Mouse (Mus musculus): Measurements from ENCODE around the gene Fam110a. TPM values are rescaled to one million over a fixed set of nuclear protein-coding genes. Genes with fewer than 3 reads are reported as not detected.

The Fam110a gene
- total and polyA plus RNA-seq, 3 experiments, result 4.3 to 6.6 (median 4.7) TPM

DNA sequence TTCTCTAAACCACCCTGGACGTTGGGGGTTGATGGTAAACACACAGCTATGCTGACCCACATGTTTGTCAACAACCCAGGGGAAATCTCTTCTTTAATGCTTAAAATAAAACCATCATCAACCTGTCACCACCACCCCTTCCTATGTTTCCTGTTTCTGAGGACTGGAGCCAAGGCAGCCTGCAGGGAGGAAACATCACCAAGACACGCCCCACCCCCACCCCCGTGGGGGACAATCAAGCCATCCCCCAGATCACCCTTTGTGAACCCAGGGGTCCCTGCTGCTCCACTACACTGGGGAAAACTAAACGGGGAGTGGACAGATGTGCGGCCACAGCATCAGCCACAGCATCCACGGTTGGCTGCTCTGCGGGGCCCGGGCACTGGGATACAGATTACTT, 11.6 kb downstream of the Fam110a start:
- H3K9ac ChIP-seq (ENCODE audit: low read depth, low read length), result no peak overlapping the region
- WGBS, result 63% methylated on average over 8 of the region's 8 CpGs
- intact Hi-C loops (cut with DNase I), result no loop called here
- TF ChIP-seq POLR2A (IDR thresholded peaks at IDR 0.05; ENCODE audit: insufficient read depth, low read depth, low read length), result no peak
- TF ChIP-seq CTCF (IDR thresholded peaks at IDR 0.05), result no peak
- no peak for TF ChIP-seq EP300 (IDR thresholded peaks at IDR 0.05; ENCODE audit: insufficient read depth, low read depth, low read length)
- H3K79me2 ChIP-seq (replicated peaks; ENCODE audit: control insufficient read depth, insufficient read depth, low read length), result no peaks in the 10 kb centered on the region
- peaks cover 19% of the 10 kb centered on the region for H3K4me1 ChIP-seq (ENCODE audit: control insufficient read depth, insufficient read depth, low read length)
- no peaks in the 10 kb centered on the region; the same call in 1 of the 2 replicates for H3K36me3 ChIP-seq (ENCODE audit: control insufficient read depth, insufficient read depth, low read length)
- no peak overlapping the region for H3K4me3 ChIP-seq
- no peaks in the 10 kb centered on the region for H3K27me3 ChIP-seq (ENCODE audit: control insufficient read depth, insufficient read depth, low read length)
- H3K27ac ChIP-seq, result peak overlapping the region; percentile 33
- DNase-seq, result peak in 1 of 2 experiments; percentile 33

GRCm38 (mm10) chr2:151967792-151968191, 12.2 kb downstream of the Fam110a start:
- DNase-seq, result no peak
- Histone ChIP-seq H3K79me2 (replicated peaks; ENCODE audit: control insufficient read depth, insufficient read depth, low read length) (no peaks in the 10 kb centered on the region), H3K9ac (ENCODE audit: low read depth, low read length) (no peak overlapping the region), H3K4me1 (ENCODE audit: control insufficient read depth, insufficient read depth, low read length) (peaks cover 16% of the 10 kb centered on the region), H3K4me3 (no peak overlapping the region), H3K36me3 (ENCODE audit: control insufficient read depth, insufficient read depth, low read length) (no peaks in the 10 kb centered on the region; the same call in 1 of the 2 replicates), H3K27ac (peak overlapping the region; percentile 8), H3K27me3 (ENCODE audit: control insufficient read depth, insufficient read depth, low read length) (no peaks in the 10 kb centered on the region)
- TF ChIP-seq POLR2A (IDR thresholded peaks at IDR 0.05; ENCODE audit: insufficient read depth, low read depth, low read length), result no peak
- no peak for TF ChIP-seq EP300 (IDR thresholded peaks at IDR 0.05; ENCODE audit: insufficient read depth, low read depth, low read length)
- TF ChIP-seq CTCF (IDR thresholded peaks at IDR 0.05), result no peak
- 87% methylated on average over 2 of the region's 2 CpGs for WGBS
- intact Hi-C loops (cut with DNase I), result no loop called here

GRCm38 (mm10) chr2:151967176-151967750, 12.8 kb downstream of the Fam110a start:
- H3K4me3 ChIP-seq, result no peak overlapping the region
- H3K27me3 ChIP-seq (ENCODE audit: control insufficient read depth, insufficient read depth, low read length), result no peaks in the 10 kb centered on the region
- H3K27ac ChIP-seq, result peak overlapping the region; percentile 33
- no peaks in the 10 kb centered on the region for H3K79me2 ChIP-seq (replicated peaks; ENCODE audit: control insufficient read depth, insufficient read depth, low read length)
- no peaks in the 10 kb centered on the region; the same call in 1 of the 2 replicates for H3K36me3 ChIP-seq (ENCODE audit: control insufficient read depth, insufficient read depth, low read length)
- peak in 1 of 2 experiments; percentile 22 for DNase-seq
- no peak overlapping the region for H3K9ac ChIP-seq (ENCODE audit: low read depth, low read length)
- TF ChIP-seq EP300 (IDR thresholded peaks at IDR 0.05; ENCODE audit: insufficient read depth, low read depth, low read length) (no peak), CTCF (IDR thresholded peaks at IDR 0.05) (no peak), POLR2A (IDR thresholded peaks at IDR 0.05; ENCODE audit: insufficient read depth, low read depth, low read length) (no peak)
- intact Hi-C loops (cut with DNase I), result no loop called here
- peaks cover 16% of the 10 kb centered on the region for H3K4me1 ChIP-seq (ENCODE audit: control insufficient read depth, insufficient read depth, low read length)
- 42% methylated on average over 9 of the region's 9 CpGs for WGBS

GRCm38 (mm10) chr2:151964052-151964451, 16.0 kb downstream of the Fam110a start:
- WGBS, result 38% methylated on average over 9 of the region's 9 CpGs
- H3K27ac ChIP-seq, result no peak overlapping the region

GRCm38 (mm10) chr2:151963319-151963718, 16.7 kb downstream of the Fam110a start:
- H3K27me3 ChIP-seq (ENCODE audit: control insufficient read depth, insufficient read depth, low read length), result no peaks in the 10 kb centered on the region
- 89% methylated on average over 5 of the region's 5 CpGs for WGBS
- no peaks in the 10 kb centered on the region for H3K79me2 ChIP-seq (replicated peaks; ENCODE audit: control insufficient read depth, insufficient read depth, low read length)
- H3K27ac ChIP-seq, result no peak overlapping the region
- no peak for DNase-seq
- TF ChIP-seq POLR2A (IDR thresholded peaks at IDR 0.05; ENCODE audit: insufficient read depth, low read depth, low read length) (no peak), EP300 (IDR thresholded peaks at IDR 0.05; ENCODE audit: insufficient read depth, low read depth, low read length) (no peak), CTCF (IDR thresholded peaks at IDR 0.05) (no peak)
- no peak overlapping the region for H3K9ac ChIP-seq (ENCODE audit: low read depth, low read length)
- intact Hi-C loops (cut with DNase I), result no loop called here
- peaks cover 12% of the 10 kb centered on the region for H3K4me1 ChIP-seq (ENCODE audit: control insufficient read depth, insufficient read depth, low read length)
- no peak overlapping the region for H3K4me3 ChIP-seq
- H3K36me3 ChIP-seq (ENCODE audit: control insufficient read depth, insufficient read depth, low read length), result no peaks in the 10 kb centered on the region; the same call in 1 of the 2 replicates

More at GRCm38 (mm10) chr2:151964052-151964451, 16.0 kb downstream of the Fam110a start:
- no peak overlapping the region for H3K4me3 ChIP-seq
- H3K9ac ChIP-seq (ENCODE audit: low read depth, low read length), result no peak overlapping the region
- H3K4me1 ChIP-seq (ENCODE audit: control insufficient read depth, insufficient read depth, low read length), result peaks cover 11% of the 10 kb centered on the region
- no peak for TF ChIP-seq CTCF (IDR thresholded peaks at IDR 0.05)
- DNase-seq, result no peak
- H3K79me2 ChIP-seq (replicated peaks; ENCODE audit: control insufficient read depth, insufficient read depth, low read length), result no peaks in the 10 kb centered on the region
- no peaks in the 10 kb centered on the region for H3K27me3 ChIP-seq (ENCODE audit: control insufficient read depth, insufficient read depth, low read length)
- intact Hi-C loops (cut with DNase I), result no loop called here
- H3K36me3 ChIP-seq (ENCODE audit: control insufficient read depth, insufficient read depth, low read length), result no peaks in the 10 kb centered on the region; the same call in 1 of the 2 replicates

DNA sequence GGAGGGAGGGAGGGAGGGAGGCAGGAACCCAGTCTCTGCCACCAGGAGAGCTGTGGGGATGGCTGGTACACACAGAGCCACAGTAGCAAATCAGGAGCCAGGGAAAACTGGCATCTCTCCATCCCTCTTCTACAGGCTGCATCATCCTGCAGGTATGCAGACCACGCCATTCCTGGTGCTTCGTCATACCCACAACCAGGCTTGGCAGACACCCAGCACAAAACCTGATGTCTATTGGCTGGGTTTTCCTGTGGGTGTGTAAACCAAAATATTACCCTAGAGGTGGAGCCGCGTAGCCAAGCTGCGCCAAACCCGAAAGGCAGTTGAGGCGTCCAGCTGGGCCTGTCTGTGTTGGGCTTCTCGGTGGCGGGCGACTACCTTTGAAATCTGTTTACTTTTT, 17.5 kb downstream of the Fam110a start:
- no peaks in the 10 kb centered on the region for H3K27me3 ChIP-seq (ENCODE audit: control insufficient read depth, insufficient read depth, low read length)
- no peak overlapping the region for H3K9ac ChIP-seq (ENCODE audit: low read depth, low read length)
- H3K27ac ChIP-seq, result no peak overlapping the region; the same call in 1 of the 2 replicates
- no peak overlapping the region for H3K4me3 ChIP-seq
- DNase-seq, result peak; percentile 41 to 75
- TF ChIP-seq CTCF (IDR thresholded peaks at IDR 0.05) (no peak), EP300 (IDR thresholded peaks at IDR 0.05; ENCODE audit: insufficient read depth, low read depth, low read length) (no peak), POLR2A (IDR thresholded peaks at IDR 0.05; ENCODE audit: insufficient read depth, low read depth, low read length) (no peak)
- WGBS, result 69% methylated on average over 10 of the region's 10 CpGs
- no peaks in the 10 kb centered on the region for H3K36me3 ChIP-seq (ENCODE audit: control insufficient read depth, insufficient read depth, low read length)
- peaks cover 7% of the 10 kb centered on the region for H3K4me1 ChIP-seq (ENCODE audit: control insufficient read depth, insufficient read depth, low read length)
- intact Hi-C loops (cut with DNase I), result no loop called here
- no peaks in the 10 kb centered on the region for H3K79me2 ChIP-seq (replicated peaks; ENCODE audit: control insufficient read depth, insufficient read depth, low read length)

All from heart, adult 2 months (tissue).